Mouse (Mus musculus) liver, embryonic 11.5 days (tissue): ENCODE data around the gene Arhgef28. TPM values are rescaled to one million over a fixed set of nuclear protein-coding genes. Genes with fewer than 3 reads are reported as not detected.
A peak's percentile ranks its signal among the peaks of the same experiment; 100 is the strongest.

Source experiments
- ATAC-seq: fragments of 200-750 bp; cut with Nextera tagmentation; replicated peaks from 2 replicates; pipeline ENCODE4 v1.8.0; 2017; ENCODE audit warnings: moderate number of reproducible peaks, mild to moderate bottlenecking, moderate TSS enrichment, moderate library complexity; ENCODE audit not compliant: low FRiP score
- DNase-seq: peaks from one replicate; pipeline ENCODE4 v3.0.0-alpha.2; 2017; ENCODE audit warnings: low spot score
- H3K27ac ChIP-seq: fragments of 300-500 bp; sonication (generic); 2 replicates; pipeline ENCODE4 v1.5.1; 2014; ENCODE audit warnings: mild to moderate bottlenecking, low read depth, low read length, control low read depth
- H3K27me3 ChIP-seq: fragments of 300-500 bp; sonication (generic); replicated peaks from 2 replicates; pipeline ENCODE4 v1.6.1; 2014; ENCODE audit warnings: low read length, mixed read lengths; ENCODE audit not compliant: control insufficient read depth, insufficient read depth
- H3K36me3 ChIP-seq: fragments of 300-500 bp; sonication (generic); 2 replicates; pipeline ENCODE4 v1.6.1; 2014; ENCODE audit warnings: mild to moderate bottlenecking, low read length, moderate library complexity, mixed read lengths; ENCODE audit not compliant: control insufficient read depth, insufficient read depth
- H3K4me1 ChIP-seq: fragments of 300-500 bp; sonication (generic); replicated peaks from 2 replicates; pipeline ENCODE4 v1.6.1; 2014; ENCODE audit warnings: low read length, mixed read lengths; ENCODE audit not compliant: control insufficient read depth, insufficient read depth
- H3K4me2 ChIP-seq: fragments of 300-500 bp; sonication (generic); 2 replicates; pipeline ENCODE4 v1.6.1; 2014; ENCODE audit warnings: mild to moderate bottlenecking, control low read depth, moderate library complexity
- H3K4me3 ChIP-seq: fragments of 300-500 bp; sonication (generic); 2 replicates; pipeline ENCODE4 v1.5.1; 2014; ENCODE audit warnings: low read depth, low read length, control low read depth
- H3K9ac ChIP-seq: fragments of 300-500 bp; sonication (generic); 2 replicates; pipeline ENCODE4 v1.6.1; 2014; ENCODE audit warnings: low read depth, low read length, control low read depth
- H3K9me3 ChIP-seq: fragments of 300-500 bp; sonication (generic); 2 replicates; pipeline ENCODE4 v1.6.1; 2016; ENCODE audit warnings: low read length, inconsistent platforms, mixed read lengths; ENCODE audit not compliant: control insufficient read depth
- WGBS: fragments of 180-500 bp; shearing (Covaris S2); extraction: QIAGEN DNeasy Blood & Tissue Kit; methylation state at CpG from one replicate; pipeline ENCODE4 v1.1.7; 2014; 5-methylcytosine and 5-hydroxymethylcytosine counted together
- polyA plus RNA-seq: library from polyadenylated mRNA; unstranded; fragments of >200 nt; fragmentation: Nextera tagmentation; extraction: Ambion mirVana; gene quantifications from 2 replicates; pipeline ENCODE4 v1.2.1, GENCODE M21; 2014

Gene Arhgef28
- polyA plus RNA-seq, 1 experiment from 2014 or later = 2.7 TPM

GRCm38 (mm10) chr13:97941099-97941498 is 265.1 kb downstream of the Arhgef28 start:
- no peak overlapping the region for H3K4me3 ChIP-seq
- H3K9ac ChIP-seq = no peak overlapping the region
- H3K27me3 ChIP-seq = no peaks in the 10 kb centered on the region
- no peaks in the 10 kb centered on the region for H3K36me3 ChIP-seq
- 48% methylated on average over 6 of the region's 6 CpGs for WGBS
- no peaks in the 10 kb centered on the region for H3K9me3 ChIP-seq
- H3K27ac ChIP-seq = no peak overlapping the region
- DNase-seq (no peak), ATAC-seq (no peak)
- no peaks in the 10 kb centered on the region for H3K4me1 ChIP-seq
- H3K4me2 ChIP-seq = no peak overlapping the region

GRCm38 (mm10) chr13:97939433-97940160 is 266.6 kb downstream of the Arhgef28 start:
- ATAC-seq (no peak), DNase-seq (no peak)
- H3K4me3 ChIP-seq = no peak overlapping the region
- no peak overlapping the region for H3K27ac ChIP-seq
- no peak overlapping the region for H3K4me2 ChIP-seq
- 67% methylated on average over 15 of the region's 15 CpGs for WGBS
- H3K27me3 ChIP-seq = no peaks in the 10 kb centered on the region
- H3K9me3 ChIP-seq = no peaks in the 10 kb centered on the region
- H3K9ac ChIP-seq = no peak overlapping the region
- no peaks in the 10 kb centered on the region for H3K4me1 ChIP-seq
- no peaks in the 10 kb centered on the region for H3K36me3 ChIP-seq

- WGBS = 32% methylated on average over 18 of the region's 18 CpGs
- DNase-seq = peak; percentile 82
- H3K9me3 ChIP-seq = no peaks in the 10 kb centered on the region
These were observed 267.5 kb downstream of the Arhgef28 start for GRCm38 (mm10) chr13:97938596-97939297.

GRCm38 (mm10) chr13:97937919-97938318 is 268.3 kb downstream of the Arhgef28 start:
- no peaks in the 10 kb centered on the region for H3K36me3 ChIP-seq
- H3K27me3 ChIP-seq = no peaks in the 10 kb centered on the region
- no peak overlapping the region for H3K4me3 ChIP-seq
- 26% methylated on average over 7 of the region's 7 CpGs for WGBS
- ATAC-seq = no peak
- no peaks in the 10 kb centered on the region for H3K9me3 ChIP-seq
- H3K4me1 ChIP-seq = no peaks in the 10 kb centered on the region
- no peak overlapping the region for H3K27ac ChIP-seq
- DNase-seq = no peak
- H3K9ac ChIP-seq = no peak overlapping the region
- H3K4me2 ChIP-seq = no peak overlapping the region

More at GRCm38 (mm10) chr13:97938596-97939297, 267.5 kb downstream of the Arhgef28 start:
- H3K4me3 ChIP-seq = no peak overlapping the region
- H3K27ac ChIP-seq = no peak overlapping the region
- no peaks in the 10 kb centered on the region for H3K36me3 ChIP-seq
- ATAC-seq = 0 out of 2 replicates have a peak, but pooled peaks have one; percentile 29
- no peak overlapping the region for H3K9ac ChIP-seq
- H3K4me1 ChIP-seq = no peaks in the 10 kb centered on the region
- no peaks in the 10 kb centered on the region for H3K27me3 ChIP-seq
- no peak overlapping the region for H3K4me2 ChIP-seq

GRCm38 (mm10) chr13:97928135-97928497 is 278.1 kb downstream of the Arhgef28 start:
- no peak overlapping the region for H3K27ac ChIP-seq
- H3K4me3 ChIP-seq = no peak overlapping the region
- H3K36me3 ChIP-seq = no peaks in the 10 kb centered on the region
- no peak for ATAC-seq
- no peaks in the 10 kb centered on the region for H3K9me3 ChIP-seq
- no peak for DNase-seq
- 50% methylated on average over 8 of the region's 8 CpGs for WGBS
- H3K27me3 ChIP-seq = no peaks in the 10 kb centered on the region
- H3K4me1 ChIP-seq = 0 out of 2 replicates have a peak, but pooled peaks cover 3% of the 10 kb centered on the region
- no peak overlapping the region for H3K9ac ChIP-seq
- H3K4me2 ChIP-seq = no peak overlapping the region

DNA sequence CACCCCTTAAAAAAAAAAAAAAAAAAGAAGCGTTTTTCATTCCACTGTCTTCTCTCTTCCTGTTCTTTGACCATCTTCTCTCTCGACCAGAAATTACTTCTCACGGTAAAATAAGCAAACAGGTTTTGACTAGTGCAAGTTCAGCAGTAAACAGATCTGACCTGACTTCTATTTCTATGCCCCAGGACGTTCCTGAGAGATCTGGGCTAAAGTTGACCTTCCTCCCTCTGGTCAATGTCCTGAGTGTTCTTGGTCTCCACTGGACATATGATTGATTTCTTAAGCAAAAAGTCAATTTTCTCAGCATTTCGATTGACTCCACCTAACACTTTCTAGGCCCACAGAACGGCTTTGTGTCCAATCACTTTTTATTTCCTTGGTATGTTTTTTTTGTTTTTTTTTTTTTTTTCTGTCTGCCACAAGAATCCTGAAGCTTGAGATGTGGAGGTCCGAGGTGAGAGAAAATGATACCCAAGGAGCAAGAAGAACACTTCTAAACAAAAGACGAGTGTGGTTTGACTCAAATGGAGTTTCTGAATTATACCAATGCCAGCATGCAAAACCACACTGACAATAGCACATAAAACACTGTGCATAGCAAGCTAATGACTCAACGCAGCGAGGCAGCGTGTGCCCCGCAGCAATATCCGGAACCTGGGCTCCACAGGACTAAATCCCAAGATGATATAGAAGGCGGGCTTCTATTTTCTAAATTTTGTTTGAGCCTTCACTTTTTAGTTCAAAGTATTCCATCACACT is 278.7 kb downstream of the Arhgef28 start:
- Histone ChIP-seq H3K4me2 (no peak overlapping the region), H3K27me3 (no peaks in the 10 kb centered on the region), H3K9ac (no peak overlapping the region), H3K27ac (no peak overlapping the region), H3K4me3 (no peak overlapping the region), H3K4me1 (0 out of 2 replicates have a peak, but pooled peaks cover 3% of the 10 kb centered on the region), H3K9me3 (no peaks in the 10 kb centered on the region), H3K36me3 (no peaks in the 10 kb centered on the region)
- DNase-seq (no peak), ATAC-seq (no peak)
- WGBS = 59% methylated on average over 14 of the region's 14 CpGs

GRCm38 (mm10) chr13:97926371-97926770 is 279.9 kb downstream of the Arhgef28 start:
- H3K9ac ChIP-seq = no peak overlapping the region
- DNase-seq (no peak), ATAC-seq (no peak)
- no peak overlapping the region for H3K4me2 ChIP-seq
- H3K36me3 ChIP-seq = no peaks in the 10 kb centered on the region
- no peak overlapping the region for H3K27ac ChIP-seq
- 0 out of 2 replicates have a peak, but pooled peaks cover 3% of the 10 kb centered on the region for H3K4me1 ChIP-seq
- H3K27me3 ChIP-seq = no peaks in the 10 kb centered on the region
- WGBS = 83% methylated on average over 10 of the region's 10 CpGs
- H3K9me3 ChIP-seq = no peaks in the 10 kb centered on the region
- H3K4me3 ChIP-seq = no peak overlapping the region

DNA sequence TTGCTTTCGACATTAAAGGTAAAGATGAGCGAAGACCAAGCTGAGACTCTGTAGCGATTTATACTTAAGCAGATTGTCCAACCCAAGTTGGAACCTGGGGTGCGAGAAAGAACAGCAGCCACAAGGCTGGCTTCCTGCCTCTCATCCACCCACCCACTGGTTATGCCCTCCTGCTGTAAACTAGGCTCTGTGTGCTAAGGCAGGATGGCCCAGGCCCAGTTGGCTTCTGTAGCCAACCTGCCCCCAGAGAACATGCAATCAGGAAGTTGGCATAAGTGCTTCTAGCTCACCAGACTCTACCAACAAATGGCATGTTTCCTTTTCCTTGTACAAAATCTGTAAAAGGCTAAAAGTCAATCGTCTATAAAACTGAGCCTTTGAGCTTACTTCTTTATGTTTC is 283.2 kb downstream of the Arhgef28 start:
- DNase-seq = no peak
- Histone ChIP-seq H3K4me1 (0 out of 2 replicates have a peak, but pooled peaks cover 3% of the 10 kb centered on the region), H3K4me3 (no peak overlapping the region), H3K9me3 (no peaks in the 10 kb centered on the region), H3K9ac (no peak overlapping the region), H3K36me3 (no peaks in the 10 kb centered on the region), H3K27ac (no peak overlapping the region), H3K4me2 (no peak overlapping the region), H3K27me3 (no peaks in the 10 kb centered on the region)
- ATAC-seq = no peak
- WGBS = 85% methylated on average over 5 of the region's 5 CpGs
